ENCODE assay signal across 18 mouse cellular contexts in the genomic region with DNA sequence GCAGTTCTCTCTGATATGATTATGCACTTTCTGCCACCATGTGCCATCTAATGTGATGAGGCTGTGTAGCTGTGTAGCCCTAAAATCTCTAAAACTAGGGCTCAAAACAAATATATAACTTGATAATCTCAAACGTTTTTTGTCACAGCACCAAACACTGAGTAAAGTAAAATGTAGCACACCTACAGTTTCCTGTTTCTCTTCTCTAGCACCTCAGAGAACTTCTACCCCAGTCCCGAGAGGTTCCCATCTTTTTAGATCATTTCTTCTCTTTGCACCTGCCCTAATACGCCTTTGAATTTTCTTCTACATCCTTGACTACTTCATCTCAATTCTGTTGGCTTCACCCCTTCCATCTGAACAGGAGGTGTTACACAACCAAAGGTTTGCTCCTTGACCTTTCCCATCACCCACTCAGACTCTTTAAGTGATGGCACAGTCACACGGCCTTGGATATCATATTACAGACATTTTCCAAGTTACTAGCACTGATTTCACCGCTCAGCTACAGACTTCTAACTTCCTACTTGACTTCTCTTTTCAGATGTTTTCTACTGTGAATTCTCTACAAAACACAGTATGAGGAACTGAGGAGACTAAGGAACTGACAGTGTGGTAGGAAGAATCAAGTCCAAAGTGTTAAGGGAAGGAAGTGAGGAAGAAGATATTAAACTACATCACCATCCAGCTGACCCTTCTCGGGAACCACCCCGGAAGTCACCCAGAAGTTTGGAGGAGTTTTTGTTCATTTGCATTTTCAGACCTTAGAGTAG.
DNase-seq lines count a peak whose midpoint lies in the region; ATAC-seq and TF ChIP-seq lines count a peak whose summit lies in the region.
"Had no signal": no experiment of that assay in that cellular context is flagged by ENCODE, and none has a peak within 500 bp of the region (broad histone marks: within the 10 kb centered on the region; RNA-seq: fewer than 3 reads in every experiment).

No protein-coding gene starts in this region.

- WGBS in spleen, adult 2 months, result 29% methylated on average over 7 of the region's 7 CpGs
- WGBS in macrophage (ENCODE audit: missing documents), result 34% methylated on average over 7 of the region's 7 CpGs
- 81% methylated on average over 7 of the region's 7 CpGs for WGBS in hindbrain, embryonic 11.5 days

- TF ChIP-seq POLR2A in spleen, adult 2 months (IDR thresholded peaks at IDR 0.05; ENCODE audit: low read depth, low read length), result no peak

- ATAC-seq in hindbrain, embryonic 11.5 days (ENCODE audit: low FRiP score), result no peak
- ATAC-seq: forebrain, embryonic 15.5 days had no signal

- TF ChIP-seq CTCF in spleen, adult 2 months (IDR thresholded peaks at IDR 0.05; ENCODE audit: extremely low read depth, insufficient read depth, insufficient read length, insufficient replicate concordance), result no peak

- H3K4me2 ChIP-seq in hindbrain, embryonic 11.5 days (replicated peaks; ENCODE audit: low read depth, low read length), result no peak overlapping the region
- H3K4me2 ChIP-seq: forebrain, embryonic 15.5 days; heart, embryonic 12.5 days; limb, embryonic 15.5 days; midbrain, embryonic 11.5 days; neural tube, embryonic 12.5 days had no signal

- peak overlapping the region; percentile 52; the same call in 1 of the 2 replicates for H3K27ac ChIP-seq in spleen, adult 2 months (ENCODE audit: insufficient read depth, low read length)
- H3K27ac ChIP-seq in macrophage, result peak overlapping the region; percentile 94
- H3K27ac ChIP-seq in hindbrain, embryonic 11.5 days (ENCODE audit: low read depth, low read length), result no peak overlapping the region
- H3K27ac ChIP-seq: forebrain, embryonic 15.5 days; hindbrain, embryonic 10.5 days; limb, embryonic 15.5 days; neural tube, embryonic 12.5 days had no signal

- no peaks in the 10 kb centered on the region for H3K79me2 ChIP-seq in macrophage (ENCODE audit: inconsistent target)

- H3K9me3 ChIP-seq in hindbrain, embryonic 11.5 days (ENCODE audit: control insufficient read depth, low read length), result no peaks in the 10 kb centered on the region; the same call in 1 of the 2 replicates
- H3K9me3 ChIP-seq: forebrain, embryonic 15.5 days; heart, embryonic 12.5 days; hindbrain, embryonic 10.5 days; limb, embryonic 15.5 days had no signal

- H3K27me3 ChIP-seq in spleen, adult 2 months (ENCODE audit: control insufficient read depth, insufficient read depth, low read length), result no peaks in the 10 kb centered on the region
- no peaks in the 10 kb centered on the region for H3K27me3 ChIP-seq in hindbrain, embryonic 11.5 days (ENCODE audit: control insufficient read depth, insufficient read depth, low read length)
- H3K27me3 ChIP-seq: forebrain, embryonic 15.5 days; heart, embryonic 12.5 days; limb, embryonic 15.5 days; neural tube, embryonic 12.5 days had no signal

- H3K9ac ChIP-seq in hindbrain, embryonic 11.5 days (ENCODE audit: low read depth, low read length), result no peak overlapping the region
- H3K9ac ChIP-seq: forebrain, embryonic 15.5 days; heart, embryonic 12.5 days; limb, embryonic 15.5 days; neural tube, embryonic 12.5 days had no signal

- H3K4me1 ChIP-seq in spleen, adult 2 months (ENCODE audit: control insufficient read depth, insufficient read depth, insufficient read length), result peaks cover 13% of the 10 kb centered on the region
- no peaks in the 10 kb centered on the region for H3K4me1 ChIP-seq in hindbrain, embryonic 11.5 days (replicated peaks; ENCODE audit: control insufficient read depth, insufficient read depth, low read length)
- H3K4me1 ChIP-seq: forebrain, embryonic 15.5 days; heart, embryonic 12.5 days; neural tube, embryonic 12.5 days had no signal

- peak; percentile 66 for DNase-seq in adrenal gland, adult 2 months
- DNase-seq in adrenal gland, adult 18-20 months (ENCODE audit: low spot score in 2 of 2), result no peak
- DNase-seq in spleen, adult 2 months (ENCODE audit: low read depth in 1 of 2, low spot score in 2 of 2), result no peak
- no peak for DNase-seq in spleen, adult 12 weeks (ENCODE audit: low spot score)
- no peak for DNase-seq in testis, postnatal 10 days (ENCODE audit: low spot score)
- DNase-seq in embryo, embryonic 10 days (ENCODE audit: low spot score), result no peak
- no peak for DNase-seq in hindbrain, embryonic 11.5 days (ENCODE audit: low spot score)
- DNase-seq: cerebellum, postnatal 10 days; kidney, adult 2 months; kidney, postnatal 4 days; retina, postnatal 1 day had no signal

- H3K4me3 ChIP-seq in spleen, adult 2 months (ENCODE audit: extremely low read depth, insufficient read depth, insufficient read length), result no peak overlapping the region
- H3K4me3 ChIP-seq in macrophage (ENCODE audit: inconsistent target), result no peak overlapping the region
- no peak overlapping the region for H3K4me3 ChIP-seq in hindbrain, embryonic 11.5 days (ENCODE audit: low read depth, low read length)
- H3K4me3 ChIP-seq: forebrain, embryonic 15.5 days; heart, embryonic 12.5 days; hindbrain, embryonic 10.5 days; limb, embryonic 15.5 days; neural tube, embryonic 12.5 days had no signal

- H3K36me3 ChIP-seq in spleen, adult 2 months (ENCODE audit: control insufficient read depth, insufficient read depth, low read length), result no peaks in the 10 kb centered on the region
- H3K36me3 ChIP-seq in macrophage (ENCODE audit: inconsistent target), result no peaks in the 10 kb centered on the region
- no peaks in the 10 kb centered on the region for H3K36me3 ChIP-seq in hindbrain, embryonic 11.5 days (ENCODE audit: control insufficient read depth, insufficient read depth, low read length)
- H3K36me3 ChIP-seq: forebrain, embryonic 15.5 days; heart, embryonic 12.5 days; hindbrain, embryonic 10.5 days; limb, embryonic 15.5 days; neural tube, embryonic 12.5 days had no signal
